Mouse (Mus musculus) kidney, embryonic 14.5 days (tissue): ENCODE data around the gene Kcnk7. TPM values are rescaled to one million over a fixed set of nuclear protein-coding genes. Genes with fewer than 3 reads are reported as not detected.
A peak's percentile ranks its signal among the peaks of the same experiment; 100 is the strongest.

ENCODE experiments used
- ATAC-seq: fragments of 200-750 bp; cut with Nextera tagmentation; 2 replicates; pipeline ENCODE4 v1.8.0; 2017; ENCODE audit warnings: moderate number of reproducible peaks, mild to moderate bottlenecking, moderate TSS enrichment, moderate library complexity; ENCODE audit not compliant: low FRiP score, low TSS enrichment
- H3K27ac ChIP-seq: fragments of 300-500 bp; sonication (generic); 2 replicates; pipeline ENCODE4 v1.5.1; 2014; ENCODE audit warnings: low read depth, mild to moderate bottlenecking, low read length, moderate library complexity, mixed read lengths
- H3K27me3 ChIP-seq: fragments of 300-500 bp; sonication (generic); 2 replicates; pipeline ENCODE4 v1.6.1; 2014; ENCODE audit warnings: mild to moderate bottlenecking, low read length; ENCODE audit not compliant: control insufficient read depth, insufficient read depth
- H3K36me3 ChIP-seq: fragments of 300-500 bp; sonication (generic); 2 replicates; pipeline ENCODE4 v1.6.1; 2014; ENCODE audit warnings: low read length, mixed read lengths; ENCODE audit not compliant: control insufficient read depth, insufficient read depth
- H3K4me1 ChIP-seq: fragments of 300-500 bp; sonication (generic); 2 replicates; pipeline ENCODE4 v1.6.1; 2014; ENCODE audit warnings: low read length, mixed read lengths; ENCODE audit not compliant: control insufficient read depth, insufficient read depth
- H3K4me2 ChIP-seq: fragments of 300-500 bp; sonication (generic); replicated peaks from 2 replicates; pipeline ENCODE4 v1.6.1; 2014; ENCODE audit warnings: low read depth, mild to moderate bottlenecking, low read length
- H3K4me3 ChIP-seq: fragments of 300-500 bp; sonication (generic); 2 replicates; pipeline ENCODE4 v1.5.1; 2014; ENCODE audit warnings: mild to moderate bottlenecking, low read length
- H3K9ac ChIP-seq: fragments of 300-500 bp; sonication (generic); 2 replicates; pipeline ENCODE4 v1.6.1; 2014; ENCODE audit warnings: low read depth, mild to moderate bottlenecking, low read length, moderate library complexity
- H3K9me3 ChIP-seq: fragments of 300-500 bp; sonication (generic); 2 replicates; pipeline ENCODE4 v1.6.1; 2016; ENCODE audit warnings: low read length; ENCODE audit not compliant: control insufficient read depth
- WGBS: fragments of 180-500 bp; shearing (Covaris S2); extraction: QIAGEN DNeasy Blood & Tissue Kit; methylation state at CpG from one replicate; pipeline ENCODE4 v1.1.7; 2014; 5-methylcytosine and 5-hydroxymethylcytosine counted together
- polyA plus RNA-seq: library from polyadenylated mRNA; unstranded; fragments of >200 nt; fragmentation: Nextera tagmentation; extraction: Ambion mirVana; gene quantifications from 2 replicates; pipeline ENCODE4 v1.2.1, GENCODE M21; 2014

Kcnk7 gene
- 0.39 and 0.42 TPM in 2 replicates for polyA plus RNA-seq

DNA sequence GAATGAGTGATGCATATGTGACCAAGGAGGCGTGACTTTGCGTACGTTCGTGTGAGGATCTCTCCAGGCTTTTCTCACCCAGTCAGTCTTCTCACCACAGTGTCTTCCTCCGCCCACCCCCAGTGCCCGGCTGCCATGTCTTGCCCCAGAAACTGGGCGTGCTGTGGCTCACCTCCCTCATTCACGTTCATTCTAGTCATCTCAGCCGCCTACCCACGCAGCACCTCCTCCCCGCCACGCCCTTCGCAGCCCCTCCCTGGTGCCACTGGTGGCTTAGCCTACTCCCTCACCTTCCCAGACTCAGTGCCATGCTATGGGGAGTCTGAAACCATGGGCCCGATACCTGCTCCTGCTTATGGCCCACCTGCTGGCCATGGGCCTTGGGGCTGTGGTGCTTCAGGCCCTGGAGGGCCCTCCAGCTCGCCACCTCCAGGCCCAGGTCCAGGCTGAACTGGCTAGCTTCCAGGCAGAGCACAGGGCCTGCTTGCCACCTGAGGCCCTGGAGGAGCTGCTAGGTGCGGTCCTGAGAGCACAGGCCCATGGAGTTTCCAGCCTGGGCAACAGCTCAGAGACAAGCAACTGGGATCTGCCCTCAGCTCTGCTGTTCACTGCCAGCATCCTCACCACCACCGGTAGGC, at the start of gene Kcnk7:
Gene Kcnk7, plus strand, starts transcription at position 205 of the 638 bp plus-strand sequence.
- peaks cover 60% of the 10 kb centered on the region for H3K36me3 ChIP-seq
- H3K4me1 ChIP-seq, result 0 out of 2 replicates have a peak, but pooled peaks cover 9% of the 10 kb centered on the region
- H3K27ac ChIP-seq, result peak within 1 kb of the TSS; percentile 55; the same call in 1 of the 2 replicates
- H3K4me3 ChIP-seq, result no peak within 1 kb of the TSS
- no peaks in the 10 kb centered on the region for H3K9me3 ChIP-seq
- no peaks in the 10 kb centered on the region for H3K27me3 ChIP-seq
- 73% methylated on average over 17 of the region's 17 CpGs for WGBS
- ATAC-seq, result no peak
- no peak within 1 kb of the TSS; the same call in 1 of the 2 replicates for H3K9ac ChIP-seq
- H3K4me2 ChIP-seq, result no peak within 1 kb of the TSS

GRCm38 (mm10) chr19:5654720-5655298, 49.4 kb upstream of the Kcnk7 start:
- H3K36me3 ChIP-seq, result peaks cover 34% of the 10 kb centered on the region
- H3K9me3 ChIP-seq, result no peaks in the 10 kb centered on the region
- peaks cover 9% of the 10 kb centered on the region; the same call in 1 of the 2 replicates for H3K27me3 ChIP-seq
- H3K9ac ChIP-seq, result peak overlapping the region; percentile 53; the same call in 1 of the 2 replicates
- 0 out of 2 replicates have a peak, but pooled peaks have one; percentile 1 for ATAC-seq
- WGBS, result 16% methylated on average over 43 of the region's 43 CpGs
- no peak overlapping the region for H3K27ac ChIP-seq
- peaks cover 5% of the 10 kb centered on the region for H3K4me1 ChIP-seq
- H3K4me3 ChIP-seq, result peak overlapping the region; percentile 44
- peak overlapping the region; percentile 67 for H3K4me2 ChIP-seq

GRCm38 (mm10) chr19:5660942-5661751, 43.0 kb upstream of the Kcnk7 start:
- Histone ChIP-seq H3K4me3 (peak overlapping the region; percentile 4; the same call in 1 of the 2 replicates), H3K36me3 (peaks cover 22% of the 10 kb centered on the region), H3K27me3 (no peaks in the 10 kb centered on the region), H3K4me1 (peaks cover 16% of the 10 kb centered on the region), H3K9me3 (no peaks in the 10 kb centered on the region), H3K4me2 (peak overlapping the region; percentile 19), H3K27ac (peak overlapping the region; percentile 67), H3K9ac (peak overlapping the region; percentile 4; the same call in 1 of the 2 replicates)
- no peak for ATAC-seq
- 80% methylated on average over 14 of the region's 16 CpGs for WGBS

GRCm38 (mm10) chr19:5662310-5662709, 41.9 kb upstream of the Kcnk7 start:
- Histone ChIP-seq H3K27ac (peak overlapping the region; percentile 85; the same call in 1 of the 2 replicates), H3K36me3 (peaks cover 34% of the 10 kb centered on the region), H3K4me2 (peak overlapping the region; percentile 68), H3K4me1 (peaks cover 16% of the 10 kb centered on the region), H3K27me3 (no peaks in the 10 kb centered on the region), H3K9me3 (no peaks in the 10 kb centered on the region), H3K4me3 (peak overlapping the region; percentile 49), H3K9ac (peak overlapping the region; percentile 60; the same call in 1 of the 2 replicates)
- no peak for ATAC-seq
- WGBS, result 66% methylated on average over 8 of the region's 8 CpGs

DNA sequence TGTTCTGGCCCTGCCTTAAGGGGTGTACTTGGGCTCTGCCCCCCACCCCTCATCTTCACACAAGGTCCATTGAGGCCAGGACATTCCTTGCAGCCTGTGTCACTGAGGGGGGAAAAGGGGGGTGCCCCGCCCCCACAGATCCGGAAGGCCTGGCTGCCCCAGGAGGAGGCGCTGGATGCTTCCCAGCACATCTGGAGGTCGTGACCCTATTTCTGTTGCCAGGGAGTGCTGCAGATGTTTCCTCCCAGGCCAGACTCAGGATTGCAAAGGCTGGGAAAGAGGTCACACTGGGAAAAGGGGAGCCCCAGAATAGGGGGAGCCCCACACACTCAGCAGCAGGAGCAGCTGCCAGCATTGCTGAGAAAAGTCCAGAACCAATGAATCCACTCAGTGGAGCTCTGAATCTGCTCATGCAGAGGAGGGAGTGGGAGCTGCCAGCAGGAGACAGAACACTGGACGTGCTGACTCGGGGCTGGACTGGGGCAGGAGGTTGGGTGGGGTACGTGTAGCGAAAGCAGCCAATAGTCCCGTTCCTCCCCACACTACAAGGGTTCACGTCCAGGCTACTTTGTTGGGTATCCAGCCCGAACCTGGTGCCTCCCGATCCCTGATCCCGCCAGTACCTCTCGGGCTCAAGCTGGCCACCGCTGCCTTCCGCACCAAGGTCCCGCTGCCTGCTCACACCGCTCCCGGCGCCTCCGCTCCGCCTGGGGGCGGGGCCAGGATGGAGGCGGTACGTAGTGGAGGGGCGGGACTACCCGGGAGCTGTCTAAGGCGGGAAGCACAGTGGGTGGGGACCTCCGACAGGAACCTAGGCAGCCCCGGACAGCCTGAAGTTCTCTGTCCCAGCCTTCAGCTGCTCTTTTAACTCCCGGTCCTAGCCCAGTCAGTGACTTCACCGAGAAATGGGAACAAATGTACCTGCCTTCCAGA, 40.9 kb upstream of the Kcnk7 start, which contains the start of gene Sipa1:
Gene Sipa1, minus strand, starts transcription at position 727 of the 933 bp plus-strand sequence.
- no peaks in the 10 kb centered on the region for H3K9me3 ChIP-seq

GRCm38 (mm10) chr19:5664669-5665257, 39.4 kb upstream of the Kcnk7 start:
- no peaks in the 10 kb centered on the region for H3K27me3 ChIP-seq
- H3K27ac ChIP-seq, result no peak overlapping the region
- no peak overlapping the region for H3K4me2 ChIP-seq
- no peak for ATAC-seq
- no peak overlapping the region for H3K9ac ChIP-seq
- peaks cover 16% of the 10 kb centered on the region for H3K4me1 ChIP-seq
- H3K4me3 ChIP-seq, result no peak overlapping the region
- H3K36me3 ChIP-seq, result peaks cover 37% of the 10 kb centered on the region
- WGBS, result 96% methylated on average over 10 of the region's 10 CpGs
- H3K9me3 ChIP-seq, result no peaks in the 10 kb centered on the region

More for the DNA sequence above, 40.9 kb upstream of the Kcnk7 start, which contains the start of gene Sipa1:
- Histone ChIP-seq H3K27me3 (no peaks in the 10 kb centered on the region), H3K27ac (peak within 1 kb of the TSS; percentile 85), H3K4me3 (peak within 1 kb of the TSS; percentile 49), H3K4me1 (peaks cover 16% of the 10 kb centered on the region), H3K4me2 (peak within 1 kb of the TSS; percentile 68), H3K36me3 (peaks cover 35% of the 10 kb centered on the region), H3K9ac (peak within 1 kb of the TSS; percentile 60)
- ATAC-seq, result peak; percentile 94
- under 1% methylated on average over 32 of the region's 32 CpGs for WGBS

GRCm38 (mm10) chr19:5665465-5665864, 38.7 kb upstream of the Kcnk7 start:
- H3K4me2 ChIP-seq, result no peak overlapping the region
- no peaks in the 10 kb centered on the region for H3K9me3 ChIP-seq
- H3K9ac ChIP-seq, result no peak overlapping the region
- peaks cover 16% of the 10 kb centered on the region for H3K4me1 ChIP-seq
- no peaks in the 10 kb centered on the region for H3K27me3 ChIP-seq
- no peak for ATAC-seq
- H3K36me3 ChIP-seq, result peaks cover 38% of the 10 kb centered on the region
- H3K27ac ChIP-seq, result no peak overlapping the region
- WGBS, result 92% methylated on average over 15 of the region's 15 CpGs
- H3K4me3 ChIP-seq, result no peak overlapping the region

DNA sequence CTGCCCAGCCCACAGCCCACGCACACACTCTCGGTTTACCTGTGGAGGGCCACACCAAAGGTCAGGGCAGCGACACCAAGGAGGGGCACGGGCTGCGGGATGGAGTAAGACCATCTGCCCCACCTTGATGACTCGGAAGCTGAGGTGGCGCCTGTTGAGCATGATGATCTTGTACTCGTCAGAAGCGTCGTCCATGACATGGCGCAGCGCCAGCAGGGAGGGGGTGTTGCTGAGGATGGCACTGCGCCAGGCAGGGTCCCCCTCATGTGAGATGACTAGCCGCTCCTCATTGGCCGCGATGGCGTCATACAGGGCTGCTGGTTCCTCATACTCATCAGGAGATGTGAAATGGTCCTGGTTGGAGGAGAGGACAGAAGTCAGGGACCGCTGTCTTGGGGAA, 37.8 kb upstream of the Kcnk7 start:
- WGBS, result 95% methylated on average over 18 of the region's 18 CpGs

More for the DNA sequence above, 37.8 kb upstream of the Kcnk7 start:
- Histone ChIP-seq H3K4me3 (no peak overlapping the region), H3K9me3 (no peaks in the 10 kb centered on the region), H3K4me2 (no peak overlapping the region), H3K4me1 (peaks cover 16% of the 10 kb centered on the region), H3K36me3 (peaks cover 47% of the 10 kb centered on the region), H3K27ac (no peak overlapping the region), H3K27me3 (no peaks in the 10 kb centered on the region), H3K9ac (no peak overlapping the region)
- no peak for ATAC-seq
